9 mouse cellular contexts compared by ENCODE assay signal in the genomic region with DNA sequence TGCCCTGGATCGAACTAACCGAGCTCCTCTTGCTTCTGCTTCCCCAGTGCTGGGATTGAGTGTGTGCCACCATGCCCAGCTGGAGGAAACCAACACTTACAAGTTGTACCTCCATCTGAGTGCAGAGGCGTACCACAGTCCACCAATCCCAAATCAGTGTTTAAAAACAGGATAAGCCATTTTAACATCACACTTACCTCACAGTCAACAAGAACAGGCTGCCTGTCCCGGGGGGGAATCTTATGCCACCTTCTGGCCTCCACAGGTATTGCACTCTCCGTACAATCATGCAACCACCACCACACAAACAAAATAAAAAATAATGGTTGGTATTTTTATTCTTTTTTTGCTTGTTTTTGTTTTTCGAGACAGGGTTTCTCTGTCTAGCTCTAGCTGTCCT. TPM values are rescaled to one million over a fixed set of nuclear protein-coding genes. Genes with fewer than 3 reads are reported as not detected.
DNase-seq lines count a peak whose midpoint lies in the region; ATAC-seq and TF ChIP-seq lines count a peak whose summit lies in the region.
"Had no signal": no experiment of that assay in that cellular context is flagged by ENCODE, and none has a peak within 500 bp of the region (broad histone marks: within the 10 kb centered on the region; RNA-seq: fewer than 3 reads in every experiment).

No protein-coding gene starts in this region.

- H3K79me2 ChIP-seq in MEL (ENCODE audit: control insufficient read depth, insufficient read depth, low read length, poor library complexity): no peaks in the 10 kb centered on the region

- H3K27ac ChIP-seq in kidney, embryonic 16.5 days (ENCODE audit: low read length): no peak overlapping the region
- no peak overlapping the region for H3K27ac ChIP-seq in MEL (ENCODE audit: control insufficient read depth, low read depth, low read length)
- no peak overlapping the region for H3K27ac ChIP-seq in embryonic facial prominence, embryonic 10.5 days (replicated peaks)
- H3K27ac ChIP-seq in liver, embryonic 16.5 days (ENCODE audit: low read length): no peak overlapping the region
- H3K27ac ChIP-seq: lung, embryonic 15.5 days had no signal

- peak; percentile 71 to 85 (median 77) for TF ChIP-seq CTCF in MEL (IDR thresholded peaks at IDR 0.05 in 2 of 3, conservative IDR thresholded peaks at IDR 0.05 in 1 of 3; ENCODE audit: control insufficient read depth in 1 of 3, insufficient read depth in 1 of 3, low read depth in 2 of 3, low read length in 3 of 3, poor library complexity in 1 of 3, severe bottlenecking in 1 of 3)

- H3K9ac ChIP-seq in kidney, embryonic 16.5 days (replicated peaks; ENCODE audit: low read length): no peak overlapping the region
- no peak overlapping the region for H3K9ac ChIP-seq in MEL (ENCODE audit: control insufficient read depth, low read depth, low read length, poor library complexity, severe bottlenecking)
- no peak overlapping the region for H3K9ac ChIP-seq in liver, embryonic 16.5 days (ENCODE audit: low read depth, low read length)
- H3K9ac ChIP-seq: lung, embryonic 15.5 days had no signal

- H3K4me3 ChIP-seq in kidney, embryonic 16.5 days (ENCODE audit: low read length): no peak overlapping the region
- no peak overlapping the region for H3K4me3 ChIP-seq in MEL (ENCODE audit: control insufficient read depth in 1 of 2, insufficient read depth in 1 of 2, low read depth in 2 of 2, low read length in 2 of 2)
- no peak overlapping the region for H3K4me3 ChIP-seq in embryonic facial prominence, embryonic 10.5 days
- H3K4me3 ChIP-seq in liver, embryonic 16.5 days (ENCODE audit: low read depth, low read length): no peak overlapping the region
- H3K4me3 ChIP-seq: lung, embryonic 15.5 days had no signal

- peak; percentile 70 for TF ChIP-seq RAD21 in MEL (IDR thresholded peaks at IDR 0.05; ENCODE audit: low read depth, low read length)

- TF ChIP-seq POLR2A in MEL (IDR thresholded peaks at IDR 0.05; ENCODE audit: control insufficient read depth in 1 of 2, insufficient read depth in 1 of 2, low read depth in 1 of 2, low read length in 2 of 2, poor library complexity in 1 of 2): no peak

- peak; percentile 38 for DNase-seq in kidney, adult 18-20 months
- peak; percentile 62 to 67 for DNase-seq in B cell, adult 2 months
- peak; percentile 67 for DNase-seq in MEL (ENCODE audit: low read depth, low spot score)
- DNase-seq in embryonic facial prominence, embryonic 10.5 days (ENCODE audit: low spot score): peak; percentile 45
- peak; percentile 50 for DNase-seq in thymus, postnatal 0 days (ENCODE audit: low spot score)
- DNase-seq in layer of hippocampus, adult 9-11 months: no peak

- H3K9me3 ChIP-seq in kidney, embryonic 16.5 days (ENCODE audit: low read length): no peaks in the 10 kb centered on the region
- no peaks in the 10 kb centered on the region for H3K9me3 ChIP-seq in MEL (replicated peaks; ENCODE audit: insufficient read depth, low read length)
- no peaks in the 10 kb centered on the region for H3K9me3 ChIP-seq in embryonic facial prominence, embryonic 10.5 days
- no peaks in the 10 kb centered on the region for H3K9me3 ChIP-seq in liver, embryonic 16.5 days (replicated peaks; ENCODE audit: control insufficient read depth, low read length)
- H3K9me3 ChIP-seq: lung, embryonic 15.5 days had no signal

- no peaks in the 10 kb centered on the region for H3K27me3 ChIP-seq in kidney, embryonic 16.5 days (ENCODE audit: insufficient read depth, low read length)
- no peaks in the 10 kb centered on the region for H3K27me3 ChIP-seq in MEL (ENCODE audit: control insufficient read depth in 1 of 2, insufficient read depth in 2 of 2, low read length in 2 of 2)
- no peaks in the 10 kb centered on the region for H3K27me3 ChIP-seq in embryonic facial prominence, embryonic 10.5 days (replicated peaks; ENCODE audit: low read depth, poor library complexity, severe bottlenecking)
- no peaks in the 10 kb centered on the region for H3K27me3 ChIP-seq in liver, embryonic 16.5 days (ENCODE audit: control insufficient read depth, insufficient read depth, low read depth, low read length)
- H3K27me3 ChIP-seq: lung, embryonic 15.5 days had no signal

- 85% methylated on average over 6 of the region's 6 CpGs for WGBS in kidney, embryonic 16.5 days
- 82% methylated on average over 6 of the region's 6 CpGs for WGBS in embryonic facial prominence, embryonic 10.5 days
- 72% methylated on average over 6 of the region's 6 CpGs for WGBS in liver, embryonic 16.5 days (ENCODE audit: insufficient replicate concordance)

- ATAC-seq in kidney, embryonic 16.5 days (ENCODE audit: low FRiP score, low TSS enrichment): no peak
- ATAC-seq in liver, embryonic 16.5 days (ENCODE audit: low read depth): 0 out of 2 replicates have a peak, but pooled peaks have one; percentile 21

- peaks cover 40% of the 10 kb centered on the region for H3K36me3 ChIP-seq in kidney, embryonic 16.5 days (ENCODE audit: insufficient read depth, low read length)
- H3K36me3 ChIP-seq in MEL (ENCODE audit: control insufficient read depth in 1 of 2, insufficient read depth in 2 of 2, low read length in 2 of 2): peaks cover 0 to 18% of the 10 kb centered on the region in 2 experiments; a peak in 1 of 4 replicates
- H3K36me3 ChIP-seq in embryonic facial prominence, embryonic 10.5 days (replicated peaks): peaks cover 58% of the 10 kb centered on the region
- H3K36me3 ChIP-seq in liver, embryonic 16.5 days (ENCODE audit: control insufficient read depth, insufficient read depth): peaks cover 42% of the 10 kb centered on the region

- H3K4me1 ChIP-seq in kidney, embryonic 16.5 days (ENCODE audit: insufficient read depth, low read length): no peaks in the 10 kb centered on the region
- H3K4me1 ChIP-seq in MEL (ENCODE audit: control insufficient read depth in 1 of 2, insufficient read depth in 2 of 2, low read length in 2 of 2): no peaks in the 10 kb centered on the region
- no peaks in the 10 kb centered on the region for H3K4me1 ChIP-seq in embryonic facial prominence, embryonic 10.5 days
- H3K4me1 ChIP-seq in liver, embryonic 16.5 days (ENCODE audit: control insufficient read depth, low read depth, low read length): no peaks in the 10 kb centered on the region

- TF ChIP-seq EP300 in MEL (IDR thresholded peaks at IDR 0.05; ENCODE audit: low read depth in 1 of 2, low read length in 2 of 2): no peak

- no peak overlapping the region for H3K4me2 ChIP-seq in kidney, embryonic 16.5 days (replicated peaks; ENCODE audit: low read depth, low read length)
- H3K4me2 ChIP-seq in liver, embryonic 16.5 days (ENCODE audit: low read depth, low read length): no peak overlapping the region
- H3K4me2 ChIP-seq: lung, embryonic 15.5 days had no signal

TF ChIP-seq in MEL, 35 proteins besides CTCF, POLR2A, EP300 and RAD21:
- TF ChIP-seq E2F4 (IDR thresholded peaks at IDR 0.05; ENCODE audit: borderline replicate concordance, low read depth, low read length) (no peak), MAZ (IDR thresholded peaks at IDR 0.05; ENCODE audit: low read depth, low read length) (0 out of 2 replicates have a peak, but pooled peaks have one; percentile 36), MYC (IDR thresholded peaks at IDR 0.05; ENCODE audit: low read depth, low read length) (no peak), ZC3H11A (IDR thresholded peaks at IDR 0.05; ENCODE audit: low read depth, low read length) (peak; percentile 56), CHD2 (IDR thresholded peaks at IDR 0.05; ENCODE audit: low read length) (no peak), MYB (IDR thresholded peaks at IDR 0.05; ENCODE audit: low read depth, low read length) (0 out of 2 replicates have a peak, but pooled peaks have one; percentile 28), POLR2AphosphoS5 (IDR thresholded peaks at IDR 0.05; ENCODE audit: borderline replicate concordance, low read depth, low read length) (no peak), NRF1 (IDR thresholded peaks at IDR 0.05; ENCODE audit: insufficient read depth, low read depth, low read length, poor library complexity, severe bottlenecking) (no peak), POLR2AphosphoS2 (IDR thresholded peaks at IDR 0.05; ENCODE audit: low read length) (no peak), SMC3 (IDR thresholded peaks at IDR 0.05; ENCODE audit: low read depth, low read length) (peak; percentile 86), TCF12 (IDR thresholded peaks at IDR 0.05; ENCODE audit: low read depth, low read length) (0 out of 2 replicates have a peak, but pooled peaks have one; percentile 25)

RNA-seq across cellular contexts. Expression of a gene that starts 50.0 kb away (rescaled TPM):
- 38.5 and 41.8 TPM in 2 replicates for polyA plus RNA-seq in kidney, embryonic 16.5 days (2015; fragmentation: Nextera tagmentation; extraction: Ambion mirVana)
- 25.1 and 29.4 TPM in 2 replicates for total RNA-seq in MEL (2012; rRNA removed)
- polyA plus RNA-seq in MEL (2012; ENCODE audit: insufficient read depth in 1 of 2, insufficient read length in 2 of 2, low read depth in 1 of 2, low replicate concordance in 2 of 2, missing spikeins in 1 of 2): 10 to 100 TPM; 19.0 to 46.3 TPM
- polyA plus RNA-seq in embryonic facial prominence, embryonic 10.5 days (2016; fragmentation: Nextera tagmentation; extraction: Ambion mirVana): 39.3 and 41.3 TPM in 2 replicates
- polyA plus RNA-seq in liver, embryonic 16.5 days (2015; fragmentation: Nextera tagmentation; extraction: Ambion mirVana): 11.3 and 11.8 TPM in 2 replicates
- 27.3 and 31.2 TPM in 2 replicates for polyA plus RNA-seq in thymus, postnatal 0 days (2015; fragmentation: Nextera tagmentation; extraction: Ambion mirVana)

RNA-seq across cellular contexts. Expression of a gene that starts 50.9 kb away (rescaled TPM):
- polyA plus RNA-seq in kidney, embryonic 16.5 days (2015; fragmentation: Nextera tagmentation; extraction: Ambion mirVana): 28.3 and 30.0 TPM in 2 replicates
- total RNA-seq in MEL (2012; rRNA removed): 10.1 and 13.3 TPM in 2 replicates
- polyA plus RNA-seq in MEL (2012; ENCODE audit: insufficient read depth in 1 of 2, insufficient read length in 2 of 2, low read depth in 1 of 2, low replicate concordance in 2 of 2, missing spikeins in 1 of 2): 1 to 10 TPM in 1 of 2 experiments, not detected in 1; 9.0 TPM
- 35.3 and 35.8 TPM in 2 replicates for polyA plus RNA-seq in embryonic facial prominence, embryonic 10.5 days (2016; fragmentation: Nextera tagmentation; extraction: Ambion mirVana)
- 10.7 and 11.1 TPM in 2 replicates for polyA plus RNA-seq in liver, embryonic 16.5 days (2015; fragmentation: Nextera tagmentation; extraction: Ambion mirVana)
- polyA plus RNA-seq in thymus, postnatal 0 days (2015; fragmentation: Nextera tagmentation; extraction: Ambion mirVana): 41.7 and 42.4 TPM in 2 replicates
